Mouse (Mus musculus): ENCODE results near the gene Slc16a7. TPM values are rescaled to one million over a fixed set of nuclear protein-coding genes. Genes with fewer than 3 reads are reported as not detected.

Slc16a7 gene
- 1 to 10 TPM in 1 of 2 experiments, under 1 TPM in 1; 0.57 to 1.8 TPM for polyA plus RNA-seq (2017; shearing (Covaris generic))

GRCm38 (mm10) chr10:125388876-125389786 lies at the start of gene Slc16a7:
Gene Slc16a7, minus strand, starts transcription at chr10:125389465.

All from inflammation-experienced regulatory T-cells (primary cell).